Mouse (Mus musculus): ENCODE measurements at regions not wholly inside any gene's neighbourhood (a gene's known extent, or its start where the extent isn't known, plus 50 kb on each side); places are given as distances from the start of the nearest gene placed in this dataset.

GRCm38 (mm10) chr12:78072935-78073334, 121.1 kb upstream of the Gm6657 start:
- Histone ChIP-seq H3K27ac (replicated peaks; ENCODE audit: low read depth, low read length) (no peak overlapping the region), H3K4me3 (ENCODE audit: insufficient read depth, low read depth, low read length) (no peak overlapping the region), H3K4me1 (ENCODE audit: control insufficient read depth, insufficient read depth, insufficient read length, low read length) (peaks cover 6% of the 10 kb centered on the region; the same call in 1 of the 2 replicates)

GRCm38 (mm10) chr12:78074290-78074802, 119.7 kb upstream of the Gm6657 start:
- Histone ChIP-seq H3K4me3 (ENCODE audit: insufficient read depth, low read depth, low read length) (no peak overlapping the region), H3K4me1 (ENCODE audit: control insufficient read depth, insufficient read depth, insufficient read length, low read length) (peaks cover 8% of the 10 kb centered on the region; the same call in 1 of the 2 replicates), H3K27ac (replicated peaks; ENCODE audit: low read depth, low read length) (no peak overlapping the region)

GRCm38 (mm10) chr12:78077285-78077684, 116.8 kb upstream of the Gm6657 start:
- Histone ChIP-seq H3K4me3 (ENCODE audit: insufficient read depth, low read depth, low read length) (no peak overlapping the region), H3K27ac (replicated peaks; ENCODE audit: low read depth, low read length) (no peak overlapping the region), H3K4me1 (ENCODE audit: control insufficient read depth, insufficient read depth, insufficient read length, low read length) (peaks cover 8% of the 10 kb centered on the region; the same call in 1 of the 2 replicates)

DNA sequence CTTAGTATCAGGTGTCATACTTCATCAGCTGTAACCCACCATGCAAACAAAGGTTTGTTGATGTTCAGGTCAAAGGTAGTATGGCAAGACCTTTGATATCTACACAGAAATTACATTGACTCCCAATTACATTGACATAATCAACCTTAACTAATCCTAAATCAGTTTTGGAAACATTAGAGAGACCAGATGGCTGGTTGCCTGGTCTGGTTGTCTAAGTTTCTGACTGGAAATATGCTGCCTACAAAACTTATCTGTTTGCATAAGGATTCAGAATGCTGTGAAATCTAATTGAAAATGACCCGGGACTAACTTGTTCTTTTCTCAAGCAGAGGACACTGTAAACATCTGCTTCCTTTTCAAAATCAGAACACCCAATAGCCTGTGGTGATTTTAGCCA, 111.9 kb upstream of the Gm6657 start:
- Histone ChIP-seq H3K4me3 (ENCODE audit: insufficient read depth, low read depth, low read length) (no peak overlapping the region), H3K4me1 (ENCODE audit: control insufficient read depth, insufficient read depth, insufficient read length, low read length) (peaks cover 8% of the 10 kb centered on the region; the same call in 1 of the 2 replicates), H3K27ac (replicated peaks; ENCODE audit: low read depth, low read length) (no peak overlapping the region)

DNA sequence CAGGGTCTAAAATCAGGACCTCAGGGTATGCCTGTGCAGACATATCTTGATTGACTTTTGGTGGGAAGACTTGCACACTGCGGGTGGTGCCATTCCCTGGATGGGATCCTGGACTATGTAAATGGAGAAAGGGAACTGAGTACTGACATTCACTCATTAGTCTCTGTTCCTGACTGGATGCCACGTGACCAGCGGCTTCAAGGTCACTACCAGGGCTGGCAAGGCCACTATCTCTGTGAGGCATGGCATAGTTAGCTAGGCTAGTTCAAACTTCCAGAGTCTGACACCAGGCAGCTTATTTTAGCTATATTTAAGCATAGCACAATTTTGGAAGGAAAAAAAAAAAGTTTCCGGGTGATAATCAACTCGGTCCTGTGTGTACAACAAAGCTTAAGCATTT, 108.0 kb upstream of the Gm6657 start:
- no peak overlapping the region for H3K27ac ChIP-seq (replicated peaks; ENCODE audit: low read depth, low read length)
- H3K4me3 ChIP-seq (ENCODE audit: insufficient read depth, low read depth, low read length): no peak overlapping the region
- no peaks in the 10 kb centered on the region for H3K4me1 ChIP-seq (ENCODE audit: control insufficient read depth, insufficient read depth, insufficient read length, low read length)

GRCm38 (mm10) chr12:78087921-78088320, 106.1 kb upstream of the Gm6657 start:
- H3K27ac ChIP-seq (replicated peaks; ENCODE audit: low read depth, low read length): no peak overlapping the region
- H3K4me3 ChIP-seq (ENCODE audit: insufficient read depth, low read depth, low read length): no peak overlapping the region
- H3K4me1 ChIP-seq (ENCODE audit: control insufficient read depth, insufficient read depth, insufficient read length, low read length): no peaks in the 10 kb centered on the region

GRCm38 (mm10) chr12:78094471-78094870, 99.6 kb upstream of the Gm6657 start:
- H3K27ac ChIP-seq (replicated peaks; ENCODE audit: low read depth, low read length): no peak overlapping the region
- no peaks in the 10 kb centered on the region for H3K4me1 ChIP-seq (ENCODE audit: control insufficient read depth, insufficient read depth, insufficient read length, low read length)
- no peak overlapping the region for H3K4me3 ChIP-seq (ENCODE audit: insufficient read depth, low read depth, low read length)

- H3K4me1 ChIP-seq (ENCODE audit: control insufficient read depth, insufficient read depth, insufficient read length, low read length): no peaks in the 10 kb centered on the region
- H3K27ac ChIP-seq (replicated peaks; ENCODE audit: low read depth, low read length): no peak overlapping the region
- no peak overlapping the region for H3K4me3 ChIP-seq (ENCODE audit: insufficient read depth, low read depth, low read length)
Measured at GRCm38 (mm10) chr12:78095352-78095751, 98.7 kb upstream of the Gm6657 start.

GRCm38 (mm10) chr12:78095916-78096315, 98.1 kb upstream of the Gm6657 start:
- no peaks in the 10 kb centered on the region for H3K4me1 ChIP-seq (ENCODE audit: control insufficient read depth, insufficient read depth, insufficient read length, low read length)
- H3K4me3 ChIP-seq (ENCODE audit: insufficient read depth, low read depth, low read length): no peak overlapping the region
- no peak overlapping the region for H3K27ac ChIP-seq (replicated peaks; ENCODE audit: low read depth, low read length)

- Histone ChIP-seq H3K27ac (replicated peaks; ENCODE audit: low read depth, low read length) (no peak overlapping the region), H3K4me3 (ENCODE audit: insufficient read depth, low read depth, low read length) (no peak overlapping the region), H3K4me1 (ENCODE audit: control insufficient read depth, insufficient read depth, insufficient read length, low read length) (no peaks in the 10 kb centered on the region)
Measured at GRCm38 (mm10) chr12:78097119-78097518, 96.9 kb upstream of the Gm6657 start.

DNA sequence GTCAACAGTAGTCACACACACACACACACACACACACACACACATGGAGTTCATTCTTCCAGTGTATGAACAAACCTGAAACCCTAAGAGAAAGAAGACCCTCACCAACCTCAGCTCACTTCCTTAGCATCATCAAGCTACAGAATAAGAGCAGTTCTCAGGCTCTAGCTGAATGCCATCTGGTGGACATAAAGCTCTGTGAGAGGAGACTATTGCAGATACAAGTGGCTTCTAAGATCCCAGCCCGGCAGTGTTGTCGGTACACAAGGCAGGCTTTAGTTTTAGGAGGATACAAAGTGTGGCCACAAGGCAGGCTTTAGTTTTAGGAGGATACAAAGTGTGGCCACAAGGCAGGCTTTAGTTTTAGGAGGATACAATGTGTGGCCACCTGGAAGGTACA, 96.3 kb upstream of the Gm6657 start:
- no peak overlapping the region for H3K4me3 ChIP-seq (ENCODE audit: insufficient read depth, low read depth, low read length)
- no peaks in the 10 kb centered on the region for H3K4me1 ChIP-seq (ENCODE audit: control insufficient read depth, insufficient read depth, insufficient read length, low read length)
- H3K27ac ChIP-seq (replicated peaks; ENCODE audit: low read depth, low read length): no peak overlapping the region

DNA sequence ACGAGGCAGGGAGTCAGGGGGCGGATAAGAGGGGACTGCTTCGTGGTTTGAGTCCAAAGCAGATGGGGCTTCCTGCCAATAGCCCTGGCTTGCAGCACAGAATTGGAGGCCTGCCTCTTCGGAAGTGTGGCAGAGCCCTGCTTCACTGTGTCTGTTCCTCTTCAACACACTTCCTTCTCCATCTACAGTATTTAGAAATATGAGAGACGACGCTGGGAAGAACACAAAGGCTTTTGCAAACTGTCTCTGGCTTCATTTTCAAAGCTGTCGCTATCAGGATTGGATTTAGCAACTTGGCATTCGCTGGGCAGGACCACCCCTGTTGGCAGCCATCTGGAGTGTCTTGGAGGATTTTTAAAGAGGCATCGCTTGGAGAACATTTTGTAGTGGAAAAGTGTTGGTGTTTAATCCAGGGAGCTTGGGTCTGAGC, 95.3 kb upstream of the Gm6657 start:
- Histone ChIP-seq H3K4me1 (ENCODE audit: control insufficient read depth, insufficient read depth, insufficient read length, low read length) (no peaks in the 10 kb centered on the region), H3K27ac (replicated peaks; ENCODE audit: low read depth, low read length) (no peak overlapping the region), H3K4me3 (ENCODE audit: insufficient read depth, low read depth, low read length) (no peak overlapping the region)

DNA sequence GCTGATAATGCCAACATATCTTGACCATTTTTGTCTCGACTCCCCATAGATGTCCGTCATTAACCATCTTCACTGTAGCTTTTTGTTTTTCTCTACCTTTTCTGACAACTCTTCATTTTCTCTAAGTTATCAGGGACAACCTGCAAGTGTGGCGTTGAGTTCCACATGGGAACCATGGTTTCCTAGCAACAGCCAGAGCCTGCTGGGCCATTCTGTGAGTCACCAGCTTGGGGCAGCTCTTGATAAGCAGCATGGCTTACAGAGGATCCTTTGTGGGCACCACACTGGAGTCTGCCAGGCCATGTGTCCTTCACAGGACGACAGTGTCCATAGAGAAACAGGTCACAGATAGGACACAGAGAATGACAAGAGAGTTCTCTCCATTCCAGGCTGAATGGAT, 94.3 kb upstream of the Gm6657 start:
- no peak overlapping the region for H3K4me3 ChIP-seq (ENCODE audit: insufficient read depth, low read depth, low read length)
- H3K27ac ChIP-seq (replicated peaks; ENCODE audit: low read depth, low read length): no peak overlapping the region
- H3K4me1 ChIP-seq (ENCODE audit: control insufficient read depth, insufficient read depth, insufficient read length, low read length): no peaks in the 10 kb centered on the region

- H3K4me1 ChIP-seq (ENCODE audit: control insufficient read depth, insufficient read depth, insufficient read length, low read length): no peaks in the 10 kb centered on the region
- H3K27ac ChIP-seq (replicated peaks; ENCODE audit: low read depth, low read length): no peak overlapping the region
- no peak overlapping the region for H3K4me3 ChIP-seq (ENCODE audit: insufficient read depth, low read depth, low read length)
Measured at GRCm38 (mm10) chr12:78100756-78101155, 93.3 kb upstream of the Gm6657 start.

DNA sequence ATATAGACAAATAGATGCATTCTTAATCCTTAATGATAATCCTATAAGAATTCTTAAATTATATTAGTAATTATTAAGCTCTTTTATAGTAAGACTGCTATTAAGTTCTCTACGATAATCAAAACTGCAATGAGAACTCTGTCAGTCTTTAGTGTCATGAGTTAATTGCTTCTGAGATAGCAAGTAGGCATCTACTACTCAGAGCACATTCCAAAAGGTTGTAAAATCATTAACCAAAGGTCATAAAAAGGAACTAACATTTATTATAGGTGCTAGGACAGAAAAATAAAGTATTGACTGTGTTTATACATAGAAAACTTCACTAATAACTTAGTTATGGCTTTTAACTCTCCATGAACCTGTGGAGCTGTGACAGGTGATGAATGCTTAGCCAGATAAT, 84.1 kb upstream of the Gm6657 start:
- Histone ChIP-seq H3K27ac (replicated peaks; ENCODE audit: low read depth, low read length) (no peak overlapping the region), H3K4me3 (ENCODE audit: insufficient read depth, low read depth, low read length) (no peak overlapping the region), H3K4me1 (ENCODE audit: control insufficient read depth, insufficient read depth, insufficient read length, low read length) (no peaks in the 10 kb centered on the region)

DNA sequence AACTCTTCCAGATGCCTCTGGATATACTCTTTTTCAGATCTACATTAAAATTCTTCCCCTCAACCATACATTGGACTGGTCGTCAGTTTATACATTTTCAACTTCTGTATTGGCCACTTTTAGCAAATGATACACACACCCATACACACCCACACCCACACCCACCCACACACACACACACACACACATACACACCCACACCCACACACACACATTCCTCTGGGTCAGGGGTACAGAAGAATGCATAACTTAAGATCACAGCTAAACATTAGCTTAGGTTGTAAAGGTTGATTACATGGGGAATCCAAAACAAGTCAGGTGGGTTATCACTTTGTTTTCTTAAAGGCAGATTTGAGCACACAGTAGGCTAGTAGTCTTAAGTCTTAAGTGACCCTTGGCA, 75.9 kb upstream of the Gm6657 start:
- H3K4me3 ChIP-seq (ENCODE audit: insufficient read depth, low read depth, low read length): no peak overlapping the region

GRCm38 (mm10) chr12:78119246-78119645, 74.8 kb upstream of the Gm6657 start:
- Histone ChIP-seq H3K4me1 (ENCODE audit: control insufficient read depth, insufficient read depth, insufficient read length, low read length) (no peaks in the 10 kb centered on the region), H3K4me3 (ENCODE audit: insufficient read depth, low read depth, low read length) (no peak overlapping the region), H3K27ac (replicated peaks; ENCODE audit: low read depth, low read length) (no peak overlapping the region)

More for the DNA sequence above, 75.9 kb upstream of the Gm6657 start:
- Histone ChIP-seq H3K27ac (replicated peaks; ENCODE audit: low read depth, low read length) (no peak overlapping the region), H3K4me1 (ENCODE audit: control insufficient read depth, insufficient read depth, insufficient read length, low read length) (no peaks in the 10 kb centered on the region)

Data from brown adipose tissue, adult 24 weeks (tissue).